Mouse (Mus musculus): ENCODE data around the gene Pms2.

Pms2 gene

GRCm38 (mm10) chr5:143932831-143933230 is 23.1 kb downstream of the Pms2 start, which contains the start of gene Rsph10b:
TSS of gene Rsph10b (plus strand) at chr5:143933035.
- no peak for DNase-seq (ENCODE audit: low spot score)

GRCm38 (mm10) chr5:143933414-143933813 is 23.6 kb downstream of the Pms2 start:
- DNase-seq (ENCODE audit: low spot score): no peak

- no peak for DNase-seq (ENCODE audit: low spot score)
Measured at GRCm38 (mm10) chr5:143933875-143934274, 24.1 kb downstream of the Pms2 start.

- no peak for DNase-seq (ENCODE audit: low spot score)
Measured at GRCm38 (mm10) chr5:143936156-143936555, 26.4 kb downstream of the Pms2 start.

GRCm38 (mm10) chr5:143941588-143941987 is 31.8 kb downstream of the Pms2 start:
- no peak for DNase-seq (ENCODE audit: low spot score)

GRCm38 (mm10) chr5:143943231-143944125 is 33.7 kb downstream of the Pms2 start:
- DNase-seq (ENCODE audit: low spot score): no peak

GRCm38 (mm10) chr5:143948361-143948760 is 38.6 kb downstream of the Pms2 start:
- DNase-seq (ENCODE audit: low spot score): no peak

- DNase-seq (ENCODE audit: low spot score): no peak
Measured at GRCm38 (mm10) chr5:143950016-143950415, 40.3 kb downstream of the Pms2 start.

- no peak for DNase-seq (ENCODE audit: low spot score)
Measured at GRCm38 (mm10) chr5:143957101-143957500, 47.3 kb downstream of the Pms2 start.

GRCm38 (mm10) chr5:143959551-143959950 is 49.8 kb downstream of the Pms2 start:
- DNase-seq (ENCODE audit: low spot score): no peak

- DNase-seq (ENCODE audit: low spot score): no peak
Measured at GRCm38 (mm10) chr5:143961176-143961575, 51.4 kb downstream of the Pms2 start.

- DNase-seq (ENCODE audit: low spot score): no peak
Measured at GRCm38 (mm10) chr5:143965586-143966345, 56.0 kb downstream of the Pms2 start.

GRCm38 (mm10) chr5:143966671-143967070 is 56.9 kb downstream of the Pms2 start:
- DNase-seq (ENCODE audit: low spot score): no peak

- DNase-seq (ENCODE audit: low spot score): no peak
Measured at GRCm38 (mm10) chr5:143972628-143973027, 62.9 kb downstream of the Pms2 start.

- peak; percentile 47 for DNase-seq (ENCODE audit: low spot score)
Measured at GRCm38 (mm10) chr5:143974931-143975630, 65.3 kb downstream of the Pms2 start.

GRCm38 (mm10) chr5:143975631-143975933 is 65.8 kb downstream of the Pms2 start:
- no peak for DNase-seq (ENCODE audit: low spot score)

- DNase-seq (ENCODE audit: low spot score): no peak
Measured at GRCm38 (mm10) chr5:143976232-143976631, 66.5 kb downstream of the Pms2 start.

GRCm38 (mm10) chr5:143976726-143977431 is 67.1 kb downstream of the Pms2 start:
- no peak for DNase-seq (ENCODE audit: low spot score)

GRCm38 (mm10) chr5:143980858-143981257 is 71.1 kb downstream of the Pms2 start:
- DNase-seq (ENCODE audit: low spot score): no peak

- DNase-seq (ENCODE audit: low spot score): no peak
Measured at GRCm38 (mm10) chr5:143982361-143982760, 72.6 kb downstream of the Pms2 start.
